Mouse (Mus musculus): ENCODE results near the gene B3gnt3. TPM values are rescaled to one million over a fixed set of nuclear protein-coding genes. Genes with fewer than 3 reads are reported as not detected.
"Not testable (repeated sequence)": the region's sequence is repeated elsewhere in the genome, so short reads cannot be mapped to it uniquely, and the experiment has no call there.

Gene B3gnt3
- total RNA-seq, 2 experiments from 2014 or later: 12.2 to 14.4 TPM

DNA sequence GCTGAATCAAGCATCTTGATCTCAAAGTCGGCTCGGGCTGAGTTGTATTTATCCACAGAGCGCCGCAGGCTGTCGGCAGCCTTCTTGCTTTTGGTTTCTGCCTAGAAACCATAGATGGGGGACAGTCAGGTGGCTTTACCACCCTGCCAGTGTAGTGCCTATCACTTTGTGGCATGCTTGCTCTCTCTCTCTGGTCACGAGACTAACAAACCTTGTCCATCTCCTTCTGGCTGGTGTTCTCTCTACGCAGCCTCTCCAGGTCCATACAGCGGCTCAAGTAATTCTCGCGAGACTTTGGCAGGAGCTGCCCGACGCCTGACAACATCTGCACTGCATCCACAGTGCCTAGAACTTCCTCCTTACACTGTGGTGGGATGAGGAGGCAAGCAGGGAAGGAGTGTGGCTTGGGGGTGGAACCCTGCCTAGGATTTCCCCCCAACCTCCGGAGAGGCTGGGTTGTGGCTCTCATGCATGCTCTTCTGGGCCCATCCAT is 15.0 kb upstream of the B3gnt3 start:
- no peak for ATAC-seq (replicated peaks; ENCODE audit: low FRiP score, poor library complexity, severe bottlenecking)

DNA sequence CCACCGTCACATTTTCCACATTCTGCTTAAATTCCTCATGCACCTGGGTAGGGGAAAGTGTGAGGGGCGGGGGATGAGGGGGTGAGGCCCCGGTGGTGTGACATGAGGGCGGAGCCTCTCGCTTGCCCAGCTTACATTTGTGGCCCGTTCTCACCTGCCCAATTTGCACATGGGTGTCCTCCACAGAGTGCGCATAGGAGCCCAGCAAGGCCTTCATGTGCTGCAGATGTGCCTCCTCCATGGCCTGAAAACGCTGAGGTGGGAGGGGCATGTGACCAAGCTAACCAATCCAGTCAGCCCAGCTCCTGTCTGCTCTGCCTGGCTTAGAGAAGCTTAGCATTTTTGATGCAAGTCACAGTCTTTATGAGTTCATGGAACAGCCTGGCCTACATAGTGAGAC is 13.9 kb upstream of the B3gnt3 start:
- ATAC-seq (replicated peaks; ENCODE audit: low FRiP score, poor library complexity, severe bottlenecking): no peak

DNA sequence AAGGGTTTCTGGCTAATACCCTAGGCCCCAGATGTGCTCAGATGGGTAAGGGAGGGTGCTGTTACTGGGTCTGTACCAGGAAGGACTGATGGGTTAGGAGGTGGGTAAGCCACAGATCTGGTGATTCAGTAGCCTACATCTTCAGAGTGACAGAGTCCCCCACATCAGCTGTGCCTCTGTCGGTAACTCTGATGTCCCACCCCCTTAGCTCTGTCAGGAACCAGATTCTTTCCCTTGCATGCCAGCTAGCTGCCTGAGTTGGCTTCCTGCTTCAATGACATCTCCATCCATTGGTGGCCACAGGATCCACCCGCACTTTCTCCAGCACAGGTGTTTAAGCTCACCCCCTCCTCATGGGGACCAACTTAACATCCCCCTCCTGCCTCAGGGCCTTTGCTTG is 10.0 kb upstream of the B3gnt3 start:
- no peak for ATAC-seq (replicated peaks; ENCODE audit: low FRiP score, poor library complexity, severe bottlenecking)

DNA sequence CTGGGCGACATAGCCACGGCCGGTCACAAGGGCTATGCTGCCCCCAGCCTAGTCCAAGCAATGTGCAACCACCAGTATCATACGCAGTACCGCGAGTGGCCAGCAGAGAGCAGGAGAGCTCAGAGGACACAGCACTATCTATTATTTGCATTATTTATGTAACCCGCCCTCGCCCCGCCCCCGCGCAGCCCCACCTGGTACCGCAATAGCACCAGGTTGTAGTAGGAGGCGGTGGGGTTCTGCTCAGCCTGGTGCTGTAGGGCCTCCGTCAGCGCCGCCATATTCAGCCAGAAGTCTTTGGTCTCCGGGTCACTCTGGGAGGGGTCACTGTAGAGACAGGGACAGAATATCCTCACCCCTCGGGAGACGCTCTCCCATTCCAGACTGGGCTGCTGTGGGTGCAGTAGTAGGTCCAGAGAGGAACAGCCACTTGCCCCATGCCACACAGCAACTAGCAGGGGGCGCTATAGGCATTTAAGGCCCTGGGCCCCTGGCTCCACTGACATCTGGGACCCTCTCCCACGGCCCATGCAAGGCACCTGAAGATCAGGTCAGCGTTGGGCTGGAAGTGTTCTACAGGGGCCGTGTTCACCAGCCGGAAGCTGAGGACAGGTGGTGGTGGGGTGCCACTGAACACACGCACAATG is 8.3 kb upstream of the B3gnt3 start:
- peak; percentile 58 for ATAC-seq (replicated peaks; ENCODE audit: low FRiP score, poor library complexity, severe bottlenecking)

DNA sequence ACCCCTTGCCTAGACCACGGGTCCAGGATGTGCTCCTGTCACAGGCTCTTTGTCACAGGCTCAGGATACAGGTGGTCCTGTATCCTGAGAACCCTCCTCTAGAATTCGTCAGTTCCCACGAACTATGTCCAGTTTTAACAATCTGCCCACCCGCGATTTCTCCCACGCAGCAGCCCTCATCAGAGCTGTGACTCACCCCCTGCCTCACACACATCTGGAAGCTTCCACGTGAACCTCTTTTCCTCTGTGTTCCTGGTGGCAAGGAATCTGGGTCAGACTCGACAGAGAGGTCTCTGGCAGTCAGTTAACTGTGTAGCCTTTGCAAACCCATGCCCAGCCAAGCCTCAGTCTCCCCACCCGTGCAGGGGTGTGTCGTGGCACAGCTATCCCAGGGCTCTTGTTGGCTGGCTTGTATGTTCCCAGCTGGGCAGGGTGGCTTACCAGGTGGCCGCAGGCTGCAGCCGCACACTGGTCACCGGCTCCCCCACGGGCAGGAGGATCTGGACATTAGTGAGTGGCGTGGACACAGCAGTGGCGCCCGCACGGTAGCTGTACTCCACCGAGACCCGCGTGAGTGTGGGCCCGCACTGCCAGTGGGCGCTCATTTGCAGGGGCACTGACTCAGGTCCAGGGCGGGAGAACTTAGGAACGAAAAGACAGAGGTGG is 7.7 kb upstream of the B3gnt3 start:
- peak; percentile 8; the same call in 1 of the 2 replicates for ATAC-seq (replicated peaks; ENCODE audit: low FRiP score, poor library complexity, severe bottlenecking)

DNA sequence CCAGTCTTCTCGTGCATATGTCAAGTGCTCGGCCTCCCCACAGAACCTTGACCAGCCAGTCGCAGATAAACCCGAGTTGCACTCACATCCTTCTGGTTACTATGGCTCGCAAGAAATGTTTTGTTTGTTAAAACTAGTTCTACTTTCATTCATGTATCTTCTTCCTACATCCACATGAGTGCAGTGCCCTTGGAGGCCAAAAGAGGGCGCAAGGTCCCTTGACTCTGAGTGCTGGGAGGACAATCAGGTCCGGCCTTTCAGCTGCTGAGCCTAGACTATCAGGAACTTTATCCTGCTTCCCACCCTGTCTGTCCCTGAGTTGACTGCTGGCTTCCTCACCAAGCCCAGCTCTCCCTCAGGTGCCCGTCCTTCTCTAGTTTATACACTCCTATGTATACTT is 6.3 kb upstream of the B3gnt3 start:
- ATAC-seq (replicated peaks; ENCODE audit: low FRiP score, poor library complexity, severe bottlenecking): peak; percentile 67

DNA sequence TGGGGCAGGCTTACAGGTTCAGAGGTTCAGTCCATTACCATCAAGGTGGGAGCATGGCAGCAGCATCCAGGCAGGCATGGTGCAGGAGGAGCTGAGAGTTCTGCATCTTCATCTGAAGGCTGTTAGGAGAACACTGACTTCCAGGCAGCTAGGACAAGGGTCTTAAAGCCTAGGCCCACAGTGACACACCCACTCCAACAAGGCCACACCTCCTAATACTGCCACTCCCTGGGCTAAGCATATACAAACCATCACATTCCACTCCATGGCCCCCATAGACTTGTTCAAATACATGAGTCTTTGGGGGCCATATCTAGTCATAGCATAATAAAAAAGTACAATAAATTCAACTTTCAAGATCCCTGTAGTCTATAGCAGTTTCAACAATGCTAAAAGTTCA is 1.8 kb upstream of the B3gnt3 start:
- ATAC-seq (replicated peaks; ENCODE audit: low FRiP score, poor library complexity, severe bottlenecking): not testable (repeated sequence)

DNA sequence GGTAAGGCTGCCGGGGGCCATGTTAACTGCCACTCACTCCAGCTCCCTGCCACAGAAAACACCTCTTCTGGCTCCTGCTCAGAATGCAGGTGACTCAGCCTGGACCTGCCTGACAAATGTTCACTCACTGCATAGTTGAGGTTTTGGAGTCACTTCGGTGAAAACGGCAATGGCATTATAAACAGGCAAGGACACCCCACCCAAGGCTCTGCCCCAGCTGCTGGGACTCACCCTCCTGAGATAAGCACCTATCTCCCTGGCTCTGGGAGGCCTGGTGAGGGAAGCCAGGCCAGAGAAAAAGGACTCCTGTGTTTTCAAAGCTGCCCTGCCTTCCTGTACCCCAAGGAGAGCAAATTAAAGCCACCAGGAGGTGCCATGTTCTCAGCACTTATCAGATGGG is 1.3 kb upstream of the B3gnt3 start:
- peak; percentile 95 for ATAC-seq (replicated peaks; ENCODE audit: low FRiP score, poor library complexity, severe bottlenecking)

DNA sequence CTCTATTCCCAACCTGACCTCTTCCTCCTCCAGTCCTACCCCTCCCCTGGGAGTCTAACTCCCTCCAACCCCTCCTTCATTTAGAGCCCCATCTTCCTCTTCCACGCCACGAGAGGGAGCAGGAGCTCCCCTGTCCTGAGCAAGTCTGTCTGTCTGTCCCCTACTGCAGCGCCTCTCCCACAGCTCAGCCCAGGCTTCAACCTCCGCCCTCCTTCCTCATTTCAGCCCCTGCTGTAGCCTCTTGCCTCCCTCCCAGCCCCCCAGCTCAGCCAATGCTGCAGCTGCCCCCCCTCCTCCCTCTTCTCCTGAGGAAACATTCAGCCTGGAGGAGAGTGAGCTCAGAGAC is 471 bp upstream of the B3gnt3 start:
- peak; percentile 72 for ATAC-seq (replicated peaks; ENCODE audit: low FRiP score, poor library complexity, severe bottlenecking)

DNA sequence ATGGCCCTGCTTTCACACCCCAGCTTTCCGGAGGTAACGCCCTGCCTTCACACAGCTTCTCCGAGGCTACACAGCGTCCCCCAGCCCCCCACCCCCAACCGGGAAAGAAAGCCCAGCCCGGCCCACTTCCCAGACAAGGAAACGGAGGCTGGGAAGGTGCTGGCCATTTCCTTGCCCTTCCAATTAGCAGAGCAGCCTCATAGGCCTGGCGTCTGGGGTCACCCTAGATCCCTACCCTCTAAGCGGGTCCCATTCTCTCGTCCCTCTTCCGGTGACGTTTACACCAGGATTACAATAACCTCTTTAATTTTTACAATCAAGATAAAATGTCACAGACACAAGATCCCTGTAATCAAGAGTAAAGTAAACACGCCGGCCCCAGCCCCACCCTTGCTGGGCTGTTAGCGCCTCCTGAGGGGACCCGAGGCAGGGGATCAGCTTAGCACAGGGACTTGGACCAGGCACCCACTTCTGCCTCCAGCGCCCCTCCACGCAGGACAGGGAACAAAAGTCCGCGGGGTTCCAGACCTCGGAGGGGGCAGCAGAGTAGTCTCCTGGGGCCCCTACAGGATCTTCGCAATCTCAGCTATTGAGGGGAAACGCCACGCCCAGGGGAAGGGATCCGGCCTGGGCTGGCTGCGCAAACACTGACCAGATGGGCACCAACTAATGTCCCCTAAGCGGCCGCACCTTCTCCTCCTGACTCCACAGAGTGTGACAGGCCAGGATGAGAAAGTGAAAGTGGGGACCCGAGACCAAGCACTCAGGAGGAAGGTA is 908 bp downstream of the B3gnt3 start:
- ATAC-seq (replicated peaks; ENCODE audit: low FRiP score, poor library complexity, severe bottlenecking): no peak

DNA sequence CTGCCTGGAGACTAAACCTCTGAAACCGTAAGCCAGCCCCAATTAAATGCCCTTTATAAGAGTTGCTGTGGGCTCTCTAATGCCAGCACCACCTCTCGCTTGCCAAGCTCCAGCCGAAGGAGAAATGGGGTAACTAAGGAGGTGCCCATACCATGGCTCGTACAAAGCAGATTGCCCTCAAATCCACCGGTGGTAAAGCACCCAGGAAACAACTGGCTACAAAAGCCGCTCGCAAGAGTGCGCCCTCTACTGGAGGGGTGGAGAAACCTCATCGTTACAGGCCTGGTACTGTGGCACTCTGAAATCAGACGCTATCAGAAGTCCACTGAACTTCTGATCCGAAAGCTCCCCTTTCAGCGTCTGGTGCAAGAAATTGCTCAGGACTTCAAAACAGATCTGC is 6.1 kb downstream of the B3gnt3 start:
- not testable (repeated sequence) for ATAC-seq (replicated peaks; ENCODE audit: low FRiP score, poor library complexity, severe bottlenecking)

DNA sequence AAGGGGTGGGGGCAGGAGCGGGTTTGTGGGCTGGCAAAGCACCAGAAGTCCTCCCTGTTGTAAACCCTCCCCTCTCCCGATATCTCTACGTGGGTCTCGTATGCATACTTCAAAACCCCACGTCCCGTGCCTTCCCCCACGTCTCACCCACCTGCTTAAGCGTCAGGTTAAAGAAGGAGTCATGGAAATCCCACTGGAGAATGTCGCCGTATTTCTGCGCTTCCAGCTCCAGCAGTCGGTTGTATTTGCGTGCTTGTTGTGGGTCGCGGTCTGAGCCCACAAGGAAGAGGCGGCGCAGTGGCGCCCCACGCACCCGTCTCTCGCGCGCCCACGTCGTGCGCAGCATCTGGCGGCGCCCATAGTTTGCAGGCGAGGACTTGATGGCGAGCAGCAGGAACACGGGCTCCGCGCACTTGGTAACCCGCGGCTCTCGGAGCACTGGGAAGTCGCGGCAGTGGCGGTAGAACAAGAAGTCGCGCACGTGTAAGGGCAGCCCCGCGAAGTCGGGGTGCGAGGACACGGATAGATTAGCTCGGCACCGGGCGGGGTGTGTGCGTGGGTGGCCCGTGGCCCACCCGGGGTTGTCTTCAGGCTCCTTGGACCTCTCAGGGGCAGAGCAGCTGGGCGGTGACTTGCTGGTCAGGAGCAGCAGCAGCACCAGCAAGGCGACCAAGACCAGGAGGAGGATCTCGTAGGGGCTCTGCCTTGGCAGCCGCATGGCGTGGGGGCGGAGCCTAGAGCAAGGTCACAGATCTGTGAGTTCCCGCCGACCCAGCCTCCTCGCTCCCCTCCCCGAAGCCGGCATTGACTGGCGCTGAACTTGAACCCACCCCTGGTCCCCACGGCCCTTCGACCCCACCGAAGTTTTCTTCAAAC is 8.2 kb downstream of the B3gnt3 start:
- ATAC-seq (replicated peaks; ENCODE audit: low FRiP score, poor library complexity, severe bottlenecking): no peak

DNA sequence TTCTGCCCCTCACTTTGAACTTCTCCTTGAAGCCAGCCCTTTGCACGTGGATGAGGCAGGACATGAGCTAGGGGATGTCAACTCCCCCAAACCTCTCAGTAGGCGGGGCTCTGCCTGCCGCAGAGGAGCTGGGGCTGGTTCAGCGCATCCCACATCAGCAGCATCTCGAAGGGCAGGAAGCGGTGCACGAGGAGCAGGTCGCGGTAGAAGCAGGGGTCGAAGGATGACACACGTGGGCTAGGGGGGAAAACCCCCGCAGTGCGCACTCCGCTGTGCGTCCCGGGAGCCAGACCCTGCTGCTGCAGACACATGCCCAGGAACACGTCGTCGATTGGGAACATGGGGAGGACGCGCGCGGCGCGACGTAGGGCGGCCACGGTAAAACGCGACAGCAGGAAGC is 9.1 kb downstream of the B3gnt3 start:
- no peak for ATAC-seq (replicated peaks; ENCODE audit: low FRiP score, poor library complexity, severe bottlenecking)

DNA sequence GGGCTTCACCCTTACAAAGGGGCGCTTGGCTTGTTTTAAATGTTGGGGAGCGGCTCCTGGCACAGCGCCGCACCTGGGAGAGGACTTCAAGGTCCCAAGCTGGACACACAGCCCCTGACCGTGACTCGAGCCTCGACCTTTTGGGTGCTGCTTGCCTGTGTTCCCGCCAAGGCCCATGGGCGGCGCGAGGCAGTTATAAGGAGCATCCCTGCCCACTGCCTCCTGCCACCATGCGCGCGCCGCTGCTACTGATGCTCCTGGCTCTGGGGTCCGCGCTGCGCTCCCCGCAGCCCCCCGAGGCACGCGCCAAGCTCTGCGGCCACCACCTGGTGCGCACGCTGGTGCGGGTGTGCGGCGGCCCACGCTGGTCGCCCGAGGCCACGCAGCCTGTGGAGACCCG is 12.6 kb downstream of the B3gnt3 start, which contains the start of gene Insl3:
TSS of gene Insl3 (plus strand) at position 187 of the 400 bp plus-strand sequence.
- no peak for ATAC-seq (replicated peaks; ENCODE audit: low FRiP score, poor library complexity, severe bottlenecking)

DNA sequence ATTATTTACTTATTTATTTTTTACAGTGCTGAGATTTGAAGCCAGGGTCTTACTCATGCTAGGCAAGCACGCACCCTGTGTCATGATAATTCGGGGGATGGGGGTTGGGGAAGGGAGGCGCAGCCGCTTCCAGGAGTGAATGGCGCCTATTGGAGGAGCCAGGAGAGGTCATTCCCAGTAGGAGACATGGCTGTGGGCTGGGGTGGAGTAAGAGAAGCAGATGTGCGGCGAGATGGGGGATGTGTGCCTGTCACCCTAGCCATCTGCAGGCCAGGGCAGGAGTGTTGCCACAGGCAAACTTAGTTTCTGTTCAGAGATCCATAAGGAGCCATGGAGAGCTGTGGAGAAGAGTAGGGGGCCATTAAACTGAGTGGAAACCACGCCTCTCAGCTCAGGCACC is 14.0 kb downstream of the B3gnt3 start:
- ATAC-seq (replicated peaks; ENCODE audit: low FRiP score, poor library complexity, severe bottlenecking): no peak

DNA sequence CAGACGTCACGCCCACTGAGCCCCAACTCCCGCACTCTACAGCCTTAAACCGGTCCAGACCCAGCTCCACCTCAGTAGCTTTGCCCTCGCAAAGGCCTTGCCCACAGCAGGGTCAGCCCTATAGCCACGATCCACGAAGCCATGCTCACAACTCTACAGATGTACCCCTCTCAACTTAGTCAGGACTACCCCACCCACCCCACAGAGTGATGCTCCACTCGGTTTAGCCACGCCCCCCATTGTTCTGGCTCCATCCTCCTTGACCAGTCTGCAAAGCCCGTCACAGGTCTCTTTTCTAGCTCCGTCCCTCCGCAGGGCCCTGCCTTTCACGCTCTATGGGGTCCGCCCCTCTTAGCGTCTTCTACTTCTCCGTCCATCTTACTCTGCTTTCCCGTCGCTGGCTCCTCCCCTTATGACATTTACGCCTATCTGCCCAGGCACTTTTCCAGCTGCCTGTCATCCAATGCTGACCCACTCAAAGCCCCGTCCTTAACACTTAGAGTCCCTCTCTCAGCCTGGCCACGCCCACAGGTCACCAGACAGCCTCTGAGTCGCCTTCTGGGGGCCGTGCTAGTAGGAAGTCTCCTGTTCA is 15.3 kb downstream of the B3gnt3 start:
- ATAC-seq (replicated peaks; ENCODE audit: low FRiP score, poor library complexity, severe bottlenecking): no peak

DNA sequence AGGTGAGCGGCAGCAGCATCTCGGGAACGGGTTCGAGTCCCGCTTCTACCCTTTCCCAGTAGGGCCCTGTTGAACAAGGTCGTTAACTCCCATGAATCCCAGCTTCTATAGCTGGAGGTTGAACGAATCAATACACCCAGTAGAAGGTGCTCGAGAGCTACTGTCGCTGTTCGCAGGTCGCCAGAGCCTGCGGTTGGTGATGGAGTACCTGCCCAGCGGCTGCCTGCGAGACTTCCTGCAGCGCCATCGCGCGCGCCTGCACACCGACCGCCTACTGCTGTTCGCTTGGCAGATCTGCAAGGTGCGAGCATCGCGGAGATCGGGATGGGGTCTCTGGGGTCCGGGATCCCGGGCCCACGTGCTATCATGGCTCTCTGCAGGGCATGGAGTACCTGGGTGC is 16.0 kb downstream of the B3gnt3 start:
- no peak for ATAC-seq (replicated peaks; ENCODE audit: low FRiP score, poor library complexity, severe bottlenecking)

DNA sequence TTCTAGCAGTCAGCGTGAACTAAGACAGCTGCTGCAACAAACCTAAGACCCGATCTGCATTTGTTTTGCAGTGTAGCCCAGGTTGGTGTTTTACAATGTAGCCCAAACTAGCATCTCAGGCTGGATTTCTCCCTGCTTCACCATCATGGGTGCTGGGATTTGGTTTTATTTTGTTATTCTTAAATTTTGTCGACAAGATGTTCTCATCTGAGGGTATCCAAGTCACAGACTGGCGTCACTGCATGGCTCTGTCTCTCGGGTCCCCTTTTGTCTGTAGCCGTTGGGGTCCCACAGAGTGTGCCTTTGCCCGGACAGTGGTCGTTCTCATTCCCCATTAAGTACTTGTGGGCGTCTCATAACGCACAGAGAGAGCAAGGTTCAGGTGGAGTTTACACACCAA is 16.9 kb downstream of the B3gnt3 start:
- no peak for ATAC-seq (replicated peaks; ENCODE audit: low FRiP score, poor library complexity, severe bottlenecking)

DNA sequence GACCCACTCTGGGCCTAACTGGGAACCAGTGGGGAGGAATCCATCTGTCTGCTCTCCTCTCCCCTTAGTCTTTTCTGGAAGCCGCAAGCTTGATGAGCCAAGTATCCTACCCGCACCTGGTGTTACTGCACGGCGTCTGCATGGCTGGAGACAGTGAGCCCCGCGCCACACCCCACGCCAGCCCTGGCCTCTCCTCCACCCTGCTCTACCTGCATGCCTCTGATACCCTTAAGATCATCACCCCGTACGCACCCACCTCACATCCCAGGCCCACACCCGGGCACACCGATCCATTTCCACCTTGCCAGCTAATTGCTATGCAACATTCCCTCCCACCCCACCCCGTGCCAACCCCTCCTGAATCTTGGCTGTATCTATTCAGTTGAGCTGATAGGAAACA is 18.8 kb downstream of the B3gnt3 start:
- ATAC-seq (replicated peaks; ENCODE audit: low FRiP score, poor library complexity, severe bottlenecking): no peak
